Mouse (Mus musculus): ENCODE results near the gene Gm27021. TPM values are rescaled to one million over a fixed set of nuclear protein-coding genes. Genes with fewer than 3 reads are reported as not detected.

The Gm27021 gene
- polyA plus RNA-seq, 1 experiment = not detected

- Histone ChIP-seq H3K4me3 (ENCODE audit: insufficient read depth, low read depth, low read length) (no peak overlapping the region), H3K27ac (ENCODE audit: insufficient read depth, low read depth, low read length) (no peak overlapping the region), H3K4me1 (ENCODE audit: control insufficient read depth, insufficient read depth, low read length) (no peaks in the 10 kb centered on the region)
- 89% methylated on average over 11 of the region's 11 CpGs for WGBS
- no peak for TF ChIP-seq CTCF (IDR thresholded peaks at IDR 0.05; ENCODE audit: insufficient read depth, low read depth, low read length)
- TF ChIP-seq POLR2A (IDR thresholded peaks at IDR 0.05; ENCODE audit: insufficient read depth, low read depth, low read length) = no peak
Measured at GRCm38 (mm10) chr8:120679629-120680387, 11.9 kb upstream of the Gm27021 start.

DNA sequence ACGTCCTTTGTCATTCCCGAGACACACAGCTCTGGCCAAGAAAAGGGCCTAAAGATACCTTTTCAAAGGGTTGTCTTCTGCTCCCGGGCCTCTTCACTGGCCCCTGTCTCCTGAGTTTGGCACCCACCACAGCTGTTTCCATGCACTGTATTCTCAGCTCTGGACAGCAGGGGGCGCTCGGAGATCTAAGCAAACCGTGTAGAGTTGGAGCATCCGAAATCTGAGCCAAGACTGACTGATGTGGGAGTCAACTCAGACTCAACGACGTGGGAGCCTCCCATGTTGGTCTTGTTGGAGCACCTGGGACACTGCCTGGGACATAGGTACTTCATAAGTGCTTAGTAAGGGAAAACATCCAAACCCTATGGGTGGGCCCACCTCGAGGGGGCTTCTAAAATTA lies 10.6 kb upstream of the Gm27021 start:
- WGBS = 11% methylated on average over 10 of the region's 10 CpGs
- Histone ChIP-seq H3K4me3 (ENCODE audit: insufficient read depth, low read depth, low read length) (no peak overlapping the region), H3K27ac (ENCODE audit: insufficient read depth, low read depth, low read length) (no peak overlapping the region), H3K4me1 (ENCODE audit: control insufficient read depth, insufficient read depth, low read length) (no peaks in the 10 kb centered on the region)
- TF ChIP-seq CTCF (IDR thresholded peaks at IDR 0.05; ENCODE audit: insufficient read depth, low read depth, low read length) (peak; percentile 84), POLR2A (IDR thresholded peaks at IDR 0.05; ENCODE audit: insufficient read depth, low read depth, low read length) (no peak)

- 65% methylated on average over 8 of the region's 8 CpGs for WGBS
- TF ChIP-seq CTCF (IDR thresholded peaks at IDR 0.05; ENCODE audit: insufficient read depth, low read depth, low read length) (no peak), POLR2A (IDR thresholded peaks at IDR 0.05; ENCODE audit: insufficient read depth, low read depth, low read length) (no peak)
- Histone ChIP-seq H3K27ac (ENCODE audit: insufficient read depth, low read depth, low read length) (no peak overlapping the region), H3K4me1 (ENCODE audit: control insufficient read depth, insufficient read depth, low read length) (peaks cover 17% of the 10 kb centered on the region), H3K4me3 (ENCODE audit: insufficient read depth, low read depth, low read length) (no peak overlapping the region)
Measured at GRCm38 (mm10) chr8:120675718-120676117, 7.8 kb upstream of the Gm27021 start.

DNA sequence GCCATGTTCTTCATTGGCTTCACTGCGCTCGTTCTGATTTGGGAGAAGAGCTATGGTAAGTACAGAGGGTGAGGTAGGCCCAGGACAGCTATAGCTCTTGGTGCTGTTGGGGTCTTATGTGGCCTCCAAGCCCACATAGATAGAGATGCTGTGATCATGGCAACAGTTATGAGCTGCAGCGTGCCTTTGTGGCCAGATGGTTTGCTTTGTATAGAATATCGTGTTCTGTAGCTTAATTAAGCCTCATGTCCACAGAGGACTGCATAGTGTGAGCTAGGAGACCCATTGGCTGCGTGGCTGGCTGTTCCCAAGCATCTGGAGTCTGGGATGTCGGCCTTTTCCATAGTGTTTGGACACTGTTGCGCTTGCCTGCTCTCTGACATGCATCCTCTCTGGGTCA lies 5.4 kb upstream of the Gm27021 start:
- Histone ChIP-seq H3K4me1 (ENCODE audit: control insufficient read depth, insufficient read depth, low read length) (peaks cover 27% of the 10 kb centered on the region), H3K27ac (ENCODE audit: insufficient read depth, low read depth, low read length) (no peak overlapping the region), H3K4me3 (ENCODE audit: insufficient read depth, low read depth, low read length) (no peak overlapping the region)
- no peak for TF ChIP-seq POLR2A (IDR thresholded peaks at IDR 0.05; ENCODE audit: insufficient read depth, low read depth, low read length)
- no peak for TF ChIP-seq CTCF (IDR thresholded peaks at IDR 0.05; ENCODE audit: insufficient read depth, low read depth, low read length)
- 90% methylated on average over 7 of the region's 7 CpGs for WGBS

- WGBS = 89% methylated on average over 16 of the region's 16 CpGs
- Histone ChIP-seq H3K4me3 (ENCODE audit: insufficient read depth, low read depth, low read length) (no peak overlapping the region), H3K27ac (ENCODE audit: insufficient read depth, low read depth, low read length) (no peak overlapping the region), H3K4me1 (ENCODE audit: control insufficient read depth, insufficient read depth, low read length) (peaks cover 27% of the 10 kb centered on the region)
- TF ChIP-seq POLR2A (IDR thresholded peaks at IDR 0.05; ENCODE audit: insufficient read depth, low read depth, low read length) = no peak
Measured at GRCm38 (mm10) chr8:120672626-120673229, 4.8 kb upstream of the Gm27021 start.

- no peak overlapping the region for H3K4me3 ChIP-seq (ENCODE audit: insufficient read depth, low read depth, low read length)
- TF ChIP-seq CTCF (IDR thresholded peaks at IDR 0.05; ENCODE audit: insufficient read depth, low read depth, low read length) (no peak), POLR2A (IDR thresholded peaks at IDR 0.05; ENCODE audit: insufficient read depth, low read depth, low read length) (no peak)
- WGBS = 30% methylated on average over 6 of the region's 6 CpGs
Measured at GRCm38 (mm10) chr8:120671775-120672174, 3.9 kb upstream of the Gm27021 start.

GRCm38 (mm10) chr8:120668374-120668905 lies 561 bp upstream of the Gm27021 start, which contains the start of gene Emc8:
Gene Emc8 (minus strand): TSS chr8:120668573.
- TF ChIP-seq CTCF (IDR thresholded peaks at IDR 0.05; ENCODE audit: insufficient read depth, low read depth, low read length) = no peak
- peak within 1 kb of the TSS; percentile 65 for H3K4me3 ChIP-seq (ENCODE audit: insufficient read depth, low read depth, low read length)
- H3K4me1 ChIP-seq (ENCODE audit: control insufficient read depth, insufficient read depth, low read length) = peaks cover 54% of the 10 kb centered on the region
- WGBS = 1% methylated on average over 51 of the region's 51 CpGs
- H3K27ac ChIP-seq (ENCODE audit: insufficient read depth, low read depth, low read length) = peak within 1 kb of the TSS; percentile 76

More at GRCm38 (mm10) chr8:120671775-120672174, 3.9 kb upstream of the Gm27021 start:
- Histone ChIP-seq H3K27ac (ENCODE audit: insufficient read depth, low read depth, low read length) (no peak overlapping the region), H3K4me1 (ENCODE audit: control insufficient read depth, insufficient read depth, low read length) (peaks cover 30% of the 10 kb centered on the region)

- Histone ChIP-seq H3K4me1 (ENCODE audit: control insufficient read depth, insufficient read depth, low read length) (peaks cover 46% of the 10 kb centered on the region), H3K4me3 (ENCODE audit: insufficient read depth, low read depth, low read length) (peak overlapping the region; percentile 65), H3K27ac (ENCODE audit: insufficient read depth, low read depth, low read length) (no peak overlapping the region; the same call in 1 of the 2 replicates)
- TF ChIP-seq CTCF (IDR thresholded peaks at IDR 0.05; ENCODE audit: insufficient read depth, low read depth, low read length) = no peak
- TF ChIP-seq POLR2A (IDR thresholded peaks at IDR 0.05; ENCODE audit: insufficient read depth, low read depth, low read length) = no peak
- 4% methylated on average over 17 of the region's 17 CpGs for WGBS
Measured at GRCm38 (mm10) chr8:120666807-120667470, 940 bp downstream of the Gm27021 start.

Measured in olfactory bulb, adult 2 months (tissue).